Mouse (Mus musculus): Measurements from ENCODE around the gene Wars2. TPM values are rescaled to one million over a fixed set of nuclear protein-coding genes. Genes with fewer than 3 reads are reported as not detected.

Wars2 gene
- polyA plus RNA-seq (2015; fragmentation: Nextera tagmentation; extraction: Ambion mirVana), result 3.8 and 4.1 TPM in 2 replicates

DNA sequence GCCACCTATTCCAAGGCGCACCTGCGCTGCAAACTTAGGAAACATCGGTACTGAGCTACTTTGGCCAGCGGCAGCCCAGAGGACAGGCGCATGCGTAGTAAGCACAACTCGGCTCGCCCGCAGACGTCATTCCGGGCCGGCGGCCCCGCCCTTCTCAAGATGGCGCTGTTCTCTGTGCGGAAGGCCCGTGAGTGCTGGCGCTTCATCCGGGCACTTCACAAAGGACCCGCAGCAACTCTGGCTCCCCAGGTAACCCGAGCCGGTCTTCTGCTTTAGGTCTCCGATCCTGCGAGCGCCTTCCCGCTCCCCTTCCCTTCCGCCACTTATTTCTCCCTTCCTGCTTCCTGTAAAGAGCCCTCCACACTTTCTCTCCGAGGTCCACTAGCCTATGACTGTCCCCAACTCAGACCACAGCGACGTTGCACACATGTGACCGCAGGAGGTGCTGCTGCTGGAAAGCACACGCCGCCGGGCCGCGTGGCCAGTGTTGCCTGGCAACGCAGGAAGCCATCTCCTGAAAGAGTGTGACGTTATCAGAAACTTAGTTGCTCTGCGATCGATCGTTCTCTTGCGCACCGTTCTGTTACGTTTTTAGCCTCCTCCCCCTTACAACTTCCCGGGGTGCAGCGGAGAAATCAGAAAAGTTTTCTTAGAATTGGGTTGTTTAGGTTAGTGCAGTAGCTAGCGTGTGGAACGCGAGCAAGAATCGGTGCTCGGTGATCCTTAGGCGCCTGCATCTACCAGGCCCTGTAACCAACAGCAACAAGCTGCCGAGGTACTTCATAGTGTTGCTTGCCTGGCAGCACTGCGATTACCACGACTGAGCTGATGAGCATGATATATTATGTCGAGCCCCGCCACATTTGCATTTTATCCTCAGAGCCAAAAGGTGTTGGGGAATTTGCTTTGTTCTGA is at the start of gene Wars2:
TSS of gene Wars2 (plus strand) at position 129 of the 915 bp plus-strand sequence.

DNA sequence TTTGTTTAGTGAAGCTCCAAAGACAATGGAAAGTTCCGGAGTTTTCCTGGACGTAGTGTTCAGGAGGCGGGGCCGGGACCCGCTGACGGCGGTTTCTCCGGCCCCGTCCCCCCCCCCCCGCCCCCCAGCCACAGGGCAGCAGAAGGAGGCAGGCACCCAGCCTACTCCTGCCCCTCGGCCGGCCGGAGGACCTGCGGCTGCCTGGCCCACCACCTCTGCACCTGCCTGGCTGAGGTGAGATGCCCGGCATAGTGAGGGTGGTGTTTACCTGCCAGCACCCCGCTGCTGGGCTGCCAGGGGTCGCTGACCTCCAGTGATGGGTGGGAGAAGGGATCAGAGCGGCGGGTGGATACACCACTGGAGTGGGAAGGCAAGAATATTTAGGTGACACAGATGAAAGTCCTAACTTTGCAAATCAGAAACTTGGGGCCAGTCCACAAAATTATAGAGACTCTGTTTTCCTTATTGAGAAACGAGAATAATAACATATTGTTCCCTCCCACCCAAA is 99.4 kb downstream of the Wars2 start, which contains the start of gene Tbx15:
TSS of gene Tbx15 (plus strand) at position 169 of the 508 bp plus-strand sequence.

Small RNA genes within 50 kb of the gene (microRNA-seq; reads per million reads assigned to microRNA genes)
- not detected for gene Mir6481

Other genes starting within 250 kb of the Wars2 start
- gene Hao2, start 247.8 kb upstream of the Wars2 start, polyA plus RNA-seq (2015; fragmentation: Nextera tagmentation; extraction: Ambion mirVana), result 0.13 TPM in 1 of 2 replicates, not detected in the other
- 0.14 TPM in 1 of 2 replicates, not detected in the other for gene Tbx15, start 99.3 kb downstream of the Wars2 start, polyA plus RNA-seq (2015; fragmentation: Nextera tagmentation; extraction: Ambion mirVana)